Mouse (Mus musculus): ENCODE data around the gene Gm10645. TPM values are rescaled to one million over a fixed set of nuclear protein-coding genes. Genes with fewer than 3 reads are reported as not detected.

The Gm10645 gene
- total and polyA plus RNA-seq, 3 experiments, result not detected

GRCm38 (mm10) chr8:83205907-83206306 lies 39.9 kb upstream of the Gm10645 start:
- Histone ChIP-seq H3K27me3 (ENCODE audit: control insufficient read depth in 1 of 2, insufficient read depth in 2 of 2, low read length in 2 of 2) (no peaks in the 10 kb centered on the region), H3K9ac (ENCODE audit: control insufficient read depth, low read depth, low read length, poor library complexity, severe bottlenecking) (no peak overlapping the region), H3K9me3 (replicated peaks; ENCODE audit: insufficient read depth, low read length) (no peaks in the 10 kb centered on the region), H3K36me3 (ENCODE audit: control insufficient read depth in 1 of 2, insufficient read depth in 2 of 2, low read length in 2 of 2) (no peaks in the 10 kb centered on the region), H3K79me2 (ENCODE audit: control insufficient read depth, insufficient read depth, low read length, poor library complexity) (no peaks in the 10 kb centered on the region), H3K27ac (ENCODE audit: control insufficient read depth, low read depth, low read length) (no peak overlapping the region), H3K4me1 (ENCODE audit: control insufficient read depth in 1 of 2, insufficient read depth in 2 of 2, low read length in 2 of 2) (no peaks in the 10 kb centered on the region), H3K4me3 (ENCODE audit: control insufficient read depth in 1 of 2, insufficient read depth in 1 of 2, low read depth in 2 of 2, low read length in 2 of 2) (no peak overlapping the region)
- no peak for DNase-seq (ENCODE audit: low read depth, low spot score)
- TF ChIP-seq UBTF (IDR thresholded peaks at IDR 0.05; ENCODE audit: borderline replicate concordance, insufficient read depth, low read depth, low read length) (no peak), ELF1 (IDR thresholded peaks at IDR 0.05; ENCODE audit: low read depth, low read length) (no peak), POLR2A (IDR thresholded peaks at IDR 0.05; ENCODE audit: control insufficient read depth in 1 of 2, insufficient read depth in 1 of 2, low read depth in 1 of 2, low read length in 2 of 2, poor library complexity in 1 of 2) (no peak), NRF1 (IDR thresholded peaks at IDR 0.05; ENCODE audit: insufficient read depth, low read depth, low read length, poor library complexity, severe bottlenecking) (no peak), BHLHE40 (IDR thresholded peaks at IDR 0.05; ENCODE audit: borderline replicate concordance, low read depth, low read length) (no peak), ZMIZ1 (IDR thresholded peaks at IDR 0.05; ENCODE audit: low read depth, low read length) (no peak), ZC3H11A (IDR thresholded peaks at IDR 0.05; ENCODE audit: low read depth, low read length) (no peak), SMC3 (IDR thresholded peaks at IDR 0.05; ENCODE audit: low read depth, low read length) (no peak), HCFC1 (IDR thresholded peaks at IDR 0.05; ENCODE audit: low read depth, low read length) (no peak), USF1 (IDR thresholded peaks at IDR 0.05; ENCODE audit: low read depth, low read length) (no peak), MXI1 (IDR thresholded peaks at IDR 0.05; ENCODE audit: low read depth, low read length) (no peak), TAL1 (IDR thresholded peaks at IDR 0.05; ENCODE audit: low read length) (no peak)

- Histone ChIP-seq H3K27me3 (ENCODE audit: control insufficient read depth in 1 of 2, insufficient read depth in 2 of 2, low read length in 2 of 2) (no peaks in the 10 kb centered on the region; a peak in 1 of 4 replicates), H3K27ac (ENCODE audit: control insufficient read depth, low read depth, low read length) (no peak overlapping the region), H3K9ac (ENCODE audit: control insufficient read depth, low read depth, low read length, poor library complexity, severe bottlenecking) (no peak overlapping the region), H3K4me1 (ENCODE audit: control insufficient read depth in 1 of 2, insufficient read depth in 2 of 2, low read length in 2 of 2) (no peaks in the 10 kb centered on the region), H3K9me3 (replicated peaks; ENCODE audit: insufficient read depth, low read length) (no peaks in the 10 kb centered on the region), H3K79me2 (ENCODE audit: control insufficient read depth, insufficient read depth, low read length, poor library complexity) (no peaks in the 10 kb centered on the region), H3K4me3 (ENCODE audit: control insufficient read depth in 1 of 2, insufficient read depth in 1 of 2, low read depth in 2 of 2, low read length in 2 of 2) (no peak overlapping the region), H3K36me3 (ENCODE audit: control insufficient read depth in 1 of 2, insufficient read depth in 2 of 2, low read length in 2 of 2) (no peaks in the 10 kb centered on the region)
- DNase-seq (ENCODE audit: low read depth, low spot score), result no peak
- TF ChIP-seq ZKSCAN1 (IDR thresholded peaks at IDR 0.05; ENCODE audit: low read depth, low read length), result no peak
- no peak for TF ChIP-seq TBP (IDR thresholded peaks at IDR 0.05; ENCODE audit: low read depth, low read length)
- TF ChIP-seq POLR2AphosphoS5 (IDR thresholded peaks at IDR 0.05; ENCODE audit: borderline replicate concordance, low read depth, low read length), result no peak
- TF ChIP-seq RCOR1 (IDR thresholded peaks at IDR 0.05; ENCODE audit: low read depth, low read length), result no peak
- TF ChIP-seq ZC3H11A (IDR thresholded peaks at IDR 0.05; ENCODE audit: low read depth, low read length), result no peak
- no peak for TF ChIP-seq ETS1 (IDR thresholded peaks at IDR 0.05; ENCODE audit: low read depth, low read length)
- no peak for TF ChIP-seq MAX (IDR thresholded peaks at IDR 0.05; ENCODE audit: low read length)
- no peak for TF ChIP-seq HCFC1 (IDR thresholded peaks at IDR 0.05; ENCODE audit: low read depth, low read length)
- no peak for TF ChIP-seq POLR2AphosphoS2 (IDR thresholded peaks at IDR 0.05; ENCODE audit: low read length)
- TF ChIP-seq TCF12 (IDR thresholded peaks at IDR 0.05; ENCODE audit: low read depth, low read length), result no peak
- no peak for TF ChIP-seq MAFK (IDR thresholded peaks at IDR 0.05; ENCODE audit: borderline replicate concordance, low read depth, low read length)
- no peak for TF ChIP-seq NRF1 (IDR thresholded peaks at IDR 0.05; ENCODE audit: insufficient read depth, low read depth, low read length, poor library complexity, severe bottlenecking)
Measured at GRCm38 (mm10) chr8:83202946-83203345, 37.0 kb upstream of the Gm10645 start.
